Mouse (Mus musculus): ENCODE results near the gene Ddx10.

DNA sequence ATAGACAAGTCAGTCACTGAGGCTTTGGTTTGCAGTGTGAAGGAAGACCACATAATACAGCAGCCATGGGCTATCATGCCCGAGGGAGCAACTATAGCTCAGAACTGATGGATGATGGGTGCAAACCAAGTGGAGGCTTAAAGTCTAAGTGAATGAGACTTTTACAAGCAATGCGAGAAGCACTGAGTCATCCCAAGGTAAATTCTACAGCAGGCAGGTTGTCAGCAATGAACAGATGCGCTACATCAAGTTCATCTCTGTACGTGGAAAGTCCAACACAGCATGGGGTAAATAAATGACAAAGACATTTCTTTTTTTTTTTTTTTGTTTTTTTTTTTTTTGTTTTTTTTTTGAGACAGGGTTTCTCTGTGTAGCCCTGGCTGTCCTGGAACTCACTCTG lies 24.9 kb upstream of the Ddx10 start:
- TF ChIP-seq CTCF (IDR thresholded peaks at IDR 0.05; ENCODE audit: low read depth, low read length) (no peak), GATA1 (IDR thresholded peaks at IDR 0.05; ENCODE audit: borderline replicate concordance, low read length) (no peak), POLR2AphosphoS5 (IDR thresholded peaks at IDR 0.05; ENCODE audit: insufficient replicate concordance, low read depth, low read length) (no peak), TAL1 (conservative IDR thresholded peaks at IDR 0.05; ENCODE audit: low read depth, low read length) (no peak)

All from G1E (cell line).